Mouse (Mus musculus): Measurements from ENCODE around the gene Utf1.

GRCm38 (mm10) chr7:139990864-139991394 is 47.3 kb downstream of the Utf1 start:
- TF ChIP-seq ZC3H11A (IDR thresholded peaks at IDR 0.05; ENCODE audit: borderline replicate concordance, low read depth, low read length) (no peak), ZNF384 (IDR thresholded peaks at IDR 0.05; ENCODE audit: low read depth, low read length) (no peak)
